11 mouse cellular contexts compared by ENCODE assay signal in the genomic region with DNA sequence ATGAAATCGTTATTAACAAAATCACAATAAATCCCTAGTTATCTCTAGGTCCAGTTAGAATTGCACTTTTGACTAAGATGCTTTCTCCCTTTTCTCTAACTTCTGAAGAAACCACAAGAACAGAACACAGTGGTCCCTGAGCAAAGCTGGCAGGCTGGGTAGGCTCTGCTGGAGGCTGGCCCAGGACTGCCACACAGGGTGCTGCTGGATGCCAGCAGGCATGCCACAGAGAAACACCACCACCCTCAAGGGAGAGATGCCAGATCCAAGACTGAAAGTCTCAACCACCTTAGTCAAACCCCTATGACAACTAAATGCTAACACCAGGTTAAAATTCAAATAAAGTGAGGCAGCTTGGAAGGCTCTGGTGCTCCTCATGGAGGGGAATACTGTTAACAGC. TPM values are rescaled to one million over a fixed set of nuclear protein-coding genes. Genes with fewer than 3 reads are reported as not detected.
DNase-seq lines count a peak whose midpoint lies in the region; ATAC-seq lines count a peak whose summit lies in the region.
"Had no signal": no experiment of that assay in that cellular context is flagged by ENCODE, and none has a peak within 500 bp of the region (broad histone marks: within the 10 kb centered on the region; RNA-seq: fewer than 3 reads in every experiment).

No protein-coding gene starts in this region.

- no peak for ATAC-seq in heart, embryonic 12.5 days (ENCODE audit: insufficient number of reproducible peaks, low FRiP score)
- ATAC-seq in forebrain, embryonic 15.5 days (replicated peaks): no peak
- no peak for ATAC-seq in forebrain, embryonic 12.5 days (ENCODE audit: low FRiP score)
- no peak for ATAC-seq in hindbrain, embryonic 12.5 days (ENCODE audit: low FRiP score)

- H3K4me1 ChIP-seq in heart, embryonic 12.5 days (replicated peaks): peaks cover 7% of the 10 kb centered on the region
- H3K4me1 ChIP-seq in forebrain, embryonic 15.5 days: peaks cover 6% of the 10 kb centered on the region; the same call in 1 of the 2 replicates
- peaks cover 6% of the 10 kb centered on the region; the same call in 1 of the 2 replicates for H3K4me1 ChIP-seq in forebrain, embryonic 12.5 days
- H3K4me1 ChIP-seq in hindbrain, embryonic 12.5 days: peaks cover 7% of the 10 kb centered on the region; the same call in 1 of the 2 replicates

- H3K27ac ChIP-seq in heart, embryonic 12.5 days (ENCODE audit: poor library complexity, severe bottlenecking): no peak overlapping the region
- no peak overlapping the region for H3K27ac ChIP-seq in forebrain, embryonic 15.5 days (replicated peaks)
- no peak overlapping the region for H3K27ac ChIP-seq in forebrain, embryonic 12.5 days
- no peak overlapping the region for H3K27ac ChIP-seq in hindbrain, embryonic 12.5 days
- H3K27ac ChIP-seq: liver, embryonic 14.5 days had no signal

- peak; percentile 93 for DNase-seq in heart, adult 11 months
- DNase-seq in urinary bladder, postnatal 14 days (ENCODE audit: low spot score): peak; percentile 30
- DNase-seq in urinary bladder, postnatal 25 days (ENCODE audit: low spot score): no peak
- DNase-seq in kidney, postnatal 25 days: peak; percentile 51 to 81

- H3K4me2 ChIP-seq in heart, embryonic 12.5 days: no peak overlapping the region
- no peak overlapping the region for H3K4me2 ChIP-seq in forebrain, embryonic 15.5 days (replicated peaks)
- no peak overlapping the region for H3K4me2 ChIP-seq in forebrain, embryonic 12.5 days
- no peak overlapping the region for H3K4me2 ChIP-seq in hindbrain, embryonic 12.5 days (replicated peaks)

- no peak overlapping the region for H3K4me3 ChIP-seq in heart, embryonic 12.5 days
- H3K4me3 ChIP-seq in forebrain, embryonic 15.5 days: no peak overlapping the region
- no peak overlapping the region for H3K4me3 ChIP-seq in forebrain, embryonic 12.5 days (replicated peaks)
- no peak overlapping the region for H3K4me3 ChIP-seq in hindbrain, embryonic 12.5 days
- H3K4me3 ChIP-seq: erythroblast, embryonic 14.5 days had no signal

- no peaks in the 10 kb centered on the region for H3K27me3 ChIP-seq in heart, embryonic 12.5 days (replicated peaks)
- no peaks in the 10 kb centered on the region for H3K27me3 ChIP-seq in forebrain, embryonic 15.5 days
- H3K27me3 ChIP-seq in forebrain, embryonic 12.5 days: no peaks in the 10 kb centered on the region
- H3K27me3 ChIP-seq in hindbrain, embryonic 12.5 days: no peaks in the 10 kb centered on the region
- H3K27me3 ChIP-seq: CH12.LX had no signal

- WGBS in heart, embryonic 12.5 days: 89% methylated on average over 1 of the region's 1 CpGs
- 97% methylated on average over 1 of the region's 1 CpGs for WGBS in forebrain, embryonic 15.5 days
- 93% methylated on average over 1 of the region's 1 CpGs for WGBS in forebrain, embryonic 12.5 days
- WGBS in hindbrain, embryonic 12.5 days: 98% methylated on average over 1 of the region's 1 CpGs

- H3K9ac ChIP-seq in heart, embryonic 12.5 days: no peak overlapping the region
- no peak overlapping the region for H3K9ac ChIP-seq in forebrain, embryonic 15.5 days (replicated peaks)
- no peak overlapping the region for H3K9ac ChIP-seq in forebrain, embryonic 12.5 days
- no peak overlapping the region for H3K9ac ChIP-seq in hindbrain, embryonic 12.5 days
- H3K9ac ChIP-seq: liver, embryonic 14.5 days had no signal

- no peaks in the 10 kb centered on the region for H3K9me3 ChIP-seq in heart, embryonic 12.5 days (replicated peaks)
- H3K9me3 ChIP-seq in forebrain, embryonic 15.5 days: no peaks in the 10 kb centered on the region
- H3K9me3 ChIP-seq in forebrain, embryonic 12.5 days: no peaks in the 10 kb centered on the region
- H3K9me3 ChIP-seq in hindbrain, embryonic 12.5 days (replicated peaks): no peaks in the 10 kb centered on the region

- H3K36me3 ChIP-seq in heart, embryonic 12.5 days: peaks cover 12% of the 10 kb centered on the region
- peaks cover 3% of the 10 kb centered on the region; the same call in 1 of the 2 replicates for H3K36me3 ChIP-seq in forebrain, embryonic 15.5 days
- H3K36me3 ChIP-seq in forebrain, embryonic 12.5 days (replicated peaks): no peaks in the 10 kb centered on the region; the same call in 1 of the 2 replicates
- peaks cover 9% of the 10 kb centered on the region for H3K36me3 ChIP-seq in hindbrain, embryonic 12.5 days

RNA-seq across cellular contexts. Expression of gene Auh, which starts 36.7 kb away (rescaled TPM):
- 51.3 and 55.2 TPM in 2 replicates for polyA plus RNA-seq in heart, embryonic 12.5 days (2016; fragmentation: Nextera tagmentation; extraction: Ambion mirVana)
- polyA plus RNA-seq in forebrain, embryonic 15.5 days (2015; fragmentation: Nextera tagmentation; extraction: Ambion mirVana): 62.8 and 63.4 TPM in 2 replicates
- 38.9 and 42.7 TPM in 2 replicates for polyA plus RNA-seq in forebrain, embryonic 12.5 days (2016; fragmentation: Nextera tagmentation; extraction: Ambion mirVana)
- 47.7 and 50.6 TPM in 2 replicates for polyA plus RNA-seq in hindbrain, embryonic 12.5 days (2016; fragmentation: Nextera tagmentation; extraction: Ambion mirVana)
